Mouse (Mus musculus) neural tube, embryonic 11.5 days (tissue): ENCODE results near the gene Armcx4. TPM values are rescaled to one million over a fixed set of nuclear protein-coding genes. Genes with fewer than 3 reads are reported as not detected.

Experiments used
- ATAC-seq: fragments of 200-750 bp; cut with Nextera tagmentation; 2 replicates; pipeline ENCODE4 v1.8.0; 2017; ENCODE audit warnings: moderate number of reproducible peaks, mild to moderate bottlenecking, moderate TSS enrichment, moderate library complexity; ENCODE audit not compliant: insufficient read depth, low FRiP score, low TSS enrichment
- DNase-seq: peaks from one replicate; pipeline ENCODE4 v3.0.0-alpha.2; 2015; ENCODE audit warnings: low spot score
- H3K27ac ChIP-seq: fragments of 300-500 bp; sonication (generic); 2 replicates; pipeline ENCODE4 v1.5.1; 2014; ENCODE audit warnings: low read depth, mild to moderate bottlenecking, low read length
- H3K27me3 ChIP-seq: fragments of 300-500 bp; sonication (generic); 2 replicates; pipeline ENCODE4 v1.6.1; 2014; ENCODE audit warnings: mild to moderate bottlenecking, low read length, mixed read lengths; ENCODE audit not compliant: control insufficient read depth, insufficient read depth
- H3K36me3 ChIP-seq: fragments of 300-500 bp; sonication (generic); 2 replicates; pipeline ENCODE4 v1.6.1; 2014; ENCODE audit warnings: mild to moderate bottlenecking, low read length, moderate library complexity, mixed read lengths; ENCODE audit not compliant: control insufficient read depth, insufficient read depth
- H3K4me1 ChIP-seq: fragments of 300-500 bp; sonication (generic); 2 replicates; pipeline ENCODE4 v1.6.1; 2014; ENCODE audit warnings: low read length, mixed read lengths; ENCODE audit not compliant: control insufficient read depth, insufficient read depth
- H3K4me2 ChIP-seq: fragments of 300-500 bp; sonication (generic); 2 replicates; pipeline ENCODE4 v1.6.1; 2014; ENCODE audit warnings: low read depth, mild to moderate bottlenecking, moderate library complexity
- H3K4me3 ChIP-seq: fragments of 300-500 bp; sonication (generic); 2 replicates; pipeline ENCODE4 v1.5.1; 2014; ENCODE audit warnings: low read depth, low read length
- H3K9ac ChIP-seq: fragments of 300-500 bp; sonication (generic); 2 replicates; pipeline ENCODE4 v1.6.1; 2014; ENCODE audit warnings: mild to moderate bottlenecking, low read length
- H3K9me3 ChIP-seq: fragments of 300-500 bp; sonication (generic); 2 replicates; pipeline ENCODE4 v1.6.1; 2016; ENCODE audit warnings: low read length; ENCODE audit not compliant: control insufficient read depth
- WGBS: fragments of 180-500 bp; shearing (Covaris S2); extraction: QIAGEN DNeasy Blood & Tissue Kit; methylation state at CpG from one replicate; pipeline ENCODE4 v1.1.7; 2014; 5-methylcytosine and 5-hydroxymethylcytosine counted together
- polyA plus RNA-seq: library from polyadenylated mRNA; unstranded; fragments of >200 nt; fragmentation: Nextera tagmentation; extraction: Ambion mirVana; gene quantifications from 2 replicates; pipeline ENCODE4 v1.2.1, GENCODE M21; 2014

Armcx4 gene
- polyA plus RNA-seq, 1 experiment from 2014 or later, result 6.6 TPM

DNA sequence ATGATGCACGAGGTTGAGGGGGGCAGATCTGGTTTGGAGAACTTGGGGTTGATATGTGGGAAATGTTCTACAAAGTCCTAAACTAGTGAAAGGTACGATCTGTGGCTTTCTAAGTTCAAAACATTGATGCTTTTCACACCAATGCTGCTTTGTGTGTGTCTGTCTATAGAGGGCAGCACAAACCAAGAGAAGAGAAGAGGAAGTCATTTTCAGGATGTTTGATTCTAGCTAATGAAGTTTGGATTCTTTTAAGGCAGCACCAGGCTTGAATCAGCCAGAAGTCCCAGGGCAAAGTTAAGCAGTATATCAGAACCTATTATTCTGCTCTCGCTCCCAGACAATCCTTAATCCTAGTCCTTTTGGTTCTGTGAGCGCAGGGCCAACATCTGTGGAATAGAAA is 43.5 kb downstream of the Armcx4 start:
- H3K27ac ChIP-seq, result no peak overlapping the region
- no peaks in the 10 kb centered on the region for H3K36me3 ChIP-seq
- no peaks in the 10 kb centered on the region for H3K4me1 ChIP-seq
- H3K4me2 ChIP-seq, result no peak overlapping the region
- H3K27me3 ChIP-seq, result no peaks in the 10 kb centered on the region
- no peaks in the 10 kb centered on the region for H3K9me3 ChIP-seq
- no peak overlapping the region for H3K4me3 ChIP-seq
- 54% methylated on average over 4 of the region's 4 CpGs for WGBS
- no peak for ATAC-seq
- H3K9ac ChIP-seq, result no peak overlapping the region
- DNase-seq, result peak; percentile 14

DNA sequence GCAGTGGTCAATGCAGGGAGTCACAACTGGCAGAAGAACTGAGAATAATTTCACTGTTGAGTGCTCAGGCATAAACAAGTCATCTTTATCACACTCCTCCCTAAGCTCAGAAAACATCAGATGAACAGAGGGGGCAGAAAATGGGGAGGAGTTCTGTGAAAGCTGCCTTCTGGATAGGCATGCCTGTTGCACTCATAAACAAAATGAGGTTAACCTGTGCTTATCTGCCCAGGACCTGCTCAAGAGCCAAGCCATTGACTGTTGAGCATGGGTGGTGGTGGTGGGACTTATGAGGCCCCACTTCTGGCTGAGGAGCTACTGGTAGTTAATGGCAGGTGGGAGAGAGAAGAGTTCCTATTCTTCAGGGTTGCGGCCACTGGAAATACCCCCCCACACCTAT is 51.5 kb downstream of the Armcx4 start:
- no peak for ATAC-seq
- no peak overlapping the region for H3K4me2 ChIP-seq
- H3K4me1 ChIP-seq, result no peaks in the 10 kb centered on the region
- no peaks in the 10 kb centered on the region for H3K27me3 ChIP-seq
- no peak for DNase-seq
- H3K36me3 ChIP-seq, result no peaks in the 10 kb centered on the region
- no peaks in the 10 kb centered on the region for H3K9me3 ChIP-seq
- 100% methylated on average over 1 of the region's 1 CpGs for WGBS
- no peak overlapping the region for H3K27ac ChIP-seq
- H3K4me3 ChIP-seq, result no peak overlapping the region
- no peak overlapping the region for H3K9ac ChIP-seq

DNA sequence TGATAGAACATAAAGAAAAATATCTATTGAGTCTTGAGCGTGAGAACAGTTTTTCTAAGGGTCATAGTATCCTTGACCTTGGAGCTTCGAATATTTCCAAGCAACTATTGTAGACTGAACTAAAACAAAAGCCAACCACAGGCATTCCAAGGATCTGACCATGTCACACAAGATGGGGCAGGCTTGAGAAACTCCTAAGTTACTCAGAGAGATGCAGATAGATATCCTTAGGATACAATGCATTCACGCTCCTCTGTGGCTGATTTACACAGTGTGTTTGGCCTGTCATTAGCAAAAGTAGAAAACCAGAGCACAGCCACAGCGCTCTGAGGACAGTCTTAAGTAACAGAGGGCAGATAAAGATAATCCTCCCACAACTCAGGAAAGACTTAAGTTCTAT is 52.8 kb downstream of the Armcx4 start:
- ATAC-seq, result no peak
- no peak overlapping the region for H3K27ac ChIP-seq
- H3K36me3 ChIP-seq, result no peaks in the 10 kb centered on the region
- H3K9me3 ChIP-seq, result no peaks in the 10 kb centered on the region
- H3K4me3 ChIP-seq, result no peak overlapping the region
- WGBS, result 71% methylated on average over 4 of the region's 4 CpGs
- H3K27me3 ChIP-seq, result no peaks in the 10 kb centered on the region
- H3K4me1 ChIP-seq, result no peaks in the 10 kb centered on the region
- no peak for DNase-seq
- no peak overlapping the region for H3K4me2 ChIP-seq
- no peak overlapping the region for H3K9ac ChIP-seq

DNA sequence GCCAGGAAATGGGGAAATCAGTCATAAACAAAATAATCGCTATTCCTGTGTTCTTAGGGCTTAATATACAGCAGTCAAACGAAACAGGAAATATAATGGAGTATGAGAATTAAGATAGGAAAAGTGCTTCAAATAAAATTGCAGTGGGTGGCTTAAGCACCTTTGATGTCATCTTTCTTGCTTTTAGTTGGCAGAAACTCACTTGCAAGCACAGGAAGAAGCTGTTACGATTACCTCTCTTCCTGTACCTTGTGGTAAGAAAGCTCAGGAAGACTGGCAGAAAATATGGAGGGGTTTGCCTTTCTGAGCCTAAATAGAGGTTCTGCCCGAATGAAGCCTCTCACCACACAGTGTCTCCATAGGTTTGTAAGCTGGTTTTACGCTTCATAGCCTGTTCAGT is 55.5 kb downstream of the Armcx4 start:
- no peaks in the 10 kb centered on the region for H3K4me1 ChIP-seq
- no peaks in the 10 kb centered on the region for H3K27me3 ChIP-seq
- no peak overlapping the region for H3K9ac ChIP-seq
- H3K36me3 ChIP-seq, result no peaks in the 10 kb centered on the region
- H3K9me3 ChIP-seq, result no peaks in the 10 kb centered on the region
- DNase-seq, result no peak
- H3K27ac ChIP-seq, result no peak overlapping the region
- WGBS, result 78% methylated on average over 5 of the region's 5 CpGs
- H3K4me2 ChIP-seq, result no peak overlapping the region
- no peak for ATAC-seq
- H3K4me3 ChIP-seq, result no peak overlapping the region

Other genes starting within 250 kb of the Armcx4 start
- gene Taf7l, start 210.0 kb upstream of the Armcx4 start, polyA plus RNA-seq, result not detected in 2 replicates
- 66.5 and 67.0 TPM in 2 replicates for gene Timm8a1, start 144.7 kb upstream of the Armcx4 start, polyA plus RNA-seq
- gene Btk, start 102.9 kb upstream of the Armcx4 start, polyA plus RNA-seq, result 0.88 and 1.9 TPM in 2 replicates
- 300 and 324 TPM in 2 replicates for gene Rpl36a, start 100.9 kb upstream of the Armcx4 start, polyA plus RNA-seq
- gene Gla, start 85.4 kb upstream of the Armcx4 start, polyA plus RNA-seq, result 2.6 and 3.5 TPM in 2 replicates
- gene Hnrnph2, start 85.3 kb upstream of the Armcx4 start, polyA plus RNA-seq, result 163 and 179 TPM in 2 replicates
- gene Armcx1, start 31.4 kb downstream of the Armcx4 start, polyA plus RNA-seq, result 54.5 and 54.6 TPM in 2 replicates
- gene Armcx6, start 64.9 kb downstream of the Armcx4 start, polyA plus RNA-seq, result 16.8 and 21.2 TPM in 2 replicates
- gene Armcx3, start 70.1 kb downstream of the Armcx4 start, polyA plus RNA-seq, result 70.5 and 74.5 TPM in 2 replicates
- 86.8 and 92.0 TPM in 2 replicates for gene Armcx2, start 122.7 kb downstream of the Armcx4 start, polyA plus RNA-seq